In genomic region chr5:147401024-147401423, GRCm38 (mm10) we compare ENCODE assay signal across 9 mouse cellular contexts. TPM values are rescaled to one million over a fixed set of nuclear protein-coding genes. Genes with fewer than 3 reads are reported as not detected.
DNase-seq lines count a peak whose midpoint lies in the region; ATAC-seq and TF ChIP-seq lines count a peak whose summit lies in the region.
"Had no signal": no experiment of that assay in that cellular context is flagged by ENCODE, and none has a peak within 500 bp of the region (broad histone marks: within the 10 kb centered on the region; RNA-seq: fewer than 3 reads in every experiment).

No protein-coding gene starts in this region.

- peak; percentile 19 for DNase-seq in embryo, embryonic 11 days
- no peak for DNase-seq in embryo, embryonic 9.5 days (ENCODE audit: extremely low spot score)
- DNase-seq in liver, embryonic 11.5 days (ENCODE audit: low spot score): no peak
- peak; percentile 6 for DNase-seq in hindbrain, postnatal 0 days (ENCODE audit: low spot score)
- DNase-seq in retina, postnatal 1 day: peak; percentile 39
- DNase-seq in left cerebral cortex, postnatal 14 days (ENCODE audit: low spot score in 2 of 2): no peak
- DNase-seq: left cerebral cortex, postnatal 4 days had no signal

- H3K27me3 ChIP-seq in liver, embryonic 11.5 days (replicated peaks; ENCODE audit: control insufficient read depth, insufficient read depth, low read length): peaks cover 42% of the 10 kb centered on the region
- peaks cover 56% of the 10 kb centered on the region for H3K27me3 ChIP-seq in liver, embryonic 12.5 days (replicated peaks)
- peaks cover 13% of the 10 kb centered on the region; the same call in 1 of the 2 replicates for H3K27me3 ChIP-seq in hindbrain, postnatal 0 days (ENCODE audit: insufficient read depth, low read length)

- no peaks in the 10 kb centered on the region for H3K36me3 ChIP-seq in liver, embryonic 11.5 days (ENCODE audit: control insufficient read depth, insufficient read depth, low read length)
- no peaks in the 10 kb centered on the region for H3K36me3 ChIP-seq in liver, embryonic 12.5 days
- H3K36me3 ChIP-seq in hindbrain, postnatal 0 days (ENCODE audit: insufficient read depth, low read length): no peaks in the 10 kb centered on the region

- H3K9me3 ChIP-seq in liver, embryonic 11.5 days (ENCODE audit: control insufficient read depth, low read length): no peaks in the 10 kb centered on the region
- H3K9me3 ChIP-seq in liver, embryonic 12.5 days (replicated peaks): no peaks in the 10 kb centered on the region
- no peaks in the 10 kb centered on the region for H3K9me3 ChIP-seq in hindbrain, postnatal 0 days (ENCODE audit: low read length)

- H3K4me3 ChIP-seq in liver, embryonic 11.5 days (ENCODE audit: low read depth, low read length): no peak overlapping the region
- no peak overlapping the region for H3K4me3 ChIP-seq in liver, embryonic 12.5 days
- H3K4me3 ChIP-seq in hindbrain, postnatal 0 days (ENCODE audit: low read length): peak overlapping the region; percentile 57

- no peak for ATAC-seq in liver, embryonic 11.5 days (replicated peaks; ENCODE audit: low FRiP score)
- ATAC-seq in liver, embryonic 12.5 days: no peak
- ATAC-seq in hindbrain, postnatal 0 days: no peak
- no peak for ATAC-seq in inflammation-experienced regulatory T-cells, adult 6 months

- TF ChIP-seq CTCF in hindbrain, postnatal 0 days (IDR thresholded peaks at IDR 0.05; ENCODE audit: low read depth): peak; percentile 32

- H3K9ac ChIP-seq in liver, embryonic 11.5 days (ENCODE audit: low read depth, low read length): no peak overlapping the region
- H3K9ac ChIP-seq in liver, embryonic 12.5 days: no peak overlapping the region
- peak overlapping the region; percentile 58 for H3K9ac ChIP-seq in hindbrain, postnatal 0 days (replicated peaks; ENCODE audit: low read length)

- WGBS in liver, embryonic 11.5 days: 35% methylated on average over 11 of the region's 11 CpGs
- WGBS in liver, embryonic 12.5 days (ENCODE audit: insufficient replicate concordance): 37% methylated on average over 11 of the region's 11 CpGs
- WGBS in hindbrain, postnatal 0 days: 28% methylated on average over 11 of the region's 11 CpGs

- no peak overlapping the region for H3K27ac ChIP-seq in liver, embryonic 11.5 days (ENCODE audit: low read depth, low read length)
- H3K27ac ChIP-seq in liver, embryonic 12.5 days: no peak overlapping the region
- no peak overlapping the region for H3K27ac ChIP-seq in hindbrain, postnatal 0 days

- H3K4me2 ChIP-seq in liver, embryonic 11.5 days: peak overlapping the region; percentile 65; the same call in 1 of the 2 replicates
- H3K4me2 ChIP-seq in liver, embryonic 12.5 days: no peak overlapping the region
- H3K4me2 ChIP-seq in hindbrain, postnatal 0 days (ENCODE audit: low read depth, low read length): peak overlapping the region; percentile 84

- peaks cover 6% of the 10 kb centered on the region for H3K4me1 ChIP-seq in liver, embryonic 11.5 days (replicated peaks; ENCODE audit: control insufficient read depth, insufficient read depth, low read length)
- peaks cover 7% of the 10 kb centered on the region; the same call in 1 of the 2 replicates for H3K4me1 ChIP-seq in liver, embryonic 12.5 days
- H3K4me1 ChIP-seq in hindbrain, postnatal 0 days (ENCODE audit: insufficient read depth, low read length): 0 out of 2 replicates have a peak, but pooled peaks cover 4% of the 10 kb centered on the region

- intact Hi-C loops in left cerebral cortex, postnatal 14 days (cut with DNase I): no loop called here

RNA-seq across cellular contexts. Expression of gene Flt3, which starts 0.7 kb away (rescaled TPM):
- 1.6 and 1.8 TPM in 2 replicates for polyA plus RNA-seq in liver, embryonic 11.5 days (2014; fragmentation: Nextera tagmentation; extraction: Ambion mirVana)
- polyA plus RNA-seq in liver, embryonic 12.5 days (2016; fragmentation: Nextera tagmentation; extraction: Ambion mirVana): 2.7 and 2.9 TPM in 2 replicates
- 2.4 and 2.5 TPM in 2 replicates for total RNA-seq in hindbrain, postnatal 0 days (2014; rRNA removed)
- polyA plus RNA-seq in hindbrain, postnatal 0 days (2015; fragmentation: Nextera tagmentation; extraction: Ambion mirVana): 2.5 and 2.8 TPM in 2 replicates
- total RNA-seq in left cerebral cortex, postnatal 14 days (2021): 1 to 10 TPM; 3.7 to 4.4 TPM
- under 1 TPM in 1 of 3 experiments, not detected in 2; 0.38 TPM for polyA plus RNA-seq in inflammation-experienced regulatory T-cells, adult 6 months (2017; shearing (Covaris generic))

RNA-seq across cellular contexts. Expression of gene Pan3, which starts 28.9 kb away (rescaled TPM):
- polyA plus RNA-seq in liver, embryonic 11.5 days (2014; fragmentation: Nextera tagmentation; extraction: Ambion mirVana): 59.5 and 73.8 TPM in 2 replicates
- polyA plus RNA-seq in liver, embryonic 12.5 days (2016; fragmentation: Nextera tagmentation; extraction: Ambion mirVana): 43.9 and 45.9 TPM in 2 replicates
- total RNA-seq in hindbrain, postnatal 0 days (2014; rRNA removed): 58.8 and 80.5 TPM in 2 replicates
- 53.9 and 58.8 TPM in 2 replicates for polyA plus RNA-seq in hindbrain, postnatal 0 days (2015; fragmentation: Nextera tagmentation; extraction: Ambion mirVana)
- total RNA-seq in left cerebral cortex, postnatal 14 days (2021): 10 to 100 TPM; 74.0 to 85.7 TPM
- polyA plus RNA-seq in inflammation-experienced regulatory T-cells, adult 6 months (2017; shearing (Covaris generic)): 100 to 1,000 TPM; 147 to 215 (median 207) TPM

Comparison
In these comparisons a context has a peak if more than half of its experiments do, and no peak if none do; other contexts are left out.
1. DNase-seq: peak in embryo, embryonic 11 days (single experiment), hindbrain, postnatal 0 days (single experiment) and retina, postnatal 1 day (single experiment); none in embryo, embryonic 9.5 days (single experiment), liver, embryonic 11.5 days (single experiment) and left cerebral cortex, postnatal 14 days (0 of 2).